Mouse (Mus musculus) CH12.LX (cell line): Measurements from ENCODE around the gene Cd2.

Experiments used
- KAT2A ChIP-seq: IDR thresholded peaks from 2 replicates; pipeline ENCODE4 v1.6.1; 2012; ENCODE audit warnings: low read length, improper control_type of control experiment, inconsistent platforms; ENCODE audit not compliant: insufficient replicate concordance
- MAFK ChIP-seq: IDR thresholded peaks from 2 replicates; pipeline ENCODE4 v1.6.1; 2011; ENCODE audit warnings: low read length, improper control_type of control experiment; ENCODE audit not compliant: insufficient replicate concordance
- NRF1 ChIP-seq: IDR thresholded peaks from 2 replicates; pipeline ENCODE4 v1.6.1; 2014; ENCODE audit warnings: low read depth, mild to moderate bottlenecking, inconsistent platforms, low read length, improper control_type of control experiment, moderate library complexity
- ZMIZ1 ChIP-seq: IDR thresholded peaks from 2 replicates; pipeline ENCODE4 v1.6.1; 2012; ENCODE audit warnings: low read depth, mild to moderate bottlenecking, inconsistent platforms, low read length, improper control_type of control experiment

DNA sequence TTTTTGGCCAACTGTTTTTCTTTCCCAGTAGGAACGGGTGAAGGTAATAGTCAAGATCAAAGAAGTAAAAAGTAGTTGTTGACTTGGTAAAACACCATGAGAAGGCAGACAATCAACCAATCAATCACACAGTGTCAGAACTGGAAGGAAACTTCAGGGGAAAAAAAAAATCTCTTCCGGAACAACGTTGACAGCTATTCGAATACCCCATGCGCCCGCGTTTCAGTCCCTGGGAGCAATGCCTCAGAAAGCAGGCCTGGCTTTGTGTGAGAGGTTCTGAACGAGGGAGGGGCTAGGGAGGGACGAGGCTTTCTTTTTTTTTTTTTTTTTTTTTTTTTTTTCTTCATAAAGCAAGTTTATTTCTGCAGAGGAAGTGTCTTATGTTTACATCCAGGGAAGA lies 18.4 kb upstream of the Cd2 start:
- TF ChIP-seq MAFK (no peak), ZMIZ1 (no peak), NRF1 (no peak), KAT2A (no peak)
